Mouse (Mus musculus) adrenal gland, postnatal 36 days (tissue): ENCODE data around the gene Hcfc1. TPM values are rescaled to one million over a fixed set of nuclear protein-coding genes. Genes with fewer than 3 reads are reported as not detected.

ENCODE experiments used
- DNase-seq, 2 experiments: peaks; one replicate each; pipeline ENCODE4 v3.0.0; 2021; ENCODE audit warnings: mixed read lengths in 1 of 2
- long read RNA-seq, 2 experiments: library from polyadenylated mRNA; stranded (forward); transcript quantifications; one replicate each; pipeline ENCODE4 v2.0.0; 2021; ENCODE audit warnings: borderline sequencing depth in 2 of 2
- total RNA-seq, 2 experiments: library from RNA; stranded (reverse); gene quantifications; 2 replicates each; pipeline ENCODE4 v1.2.3; 2021

Hcfc1 gene
- total RNA-seq: 10 to 100 TPM; 56.9 to 57.1 TPM
- long read RNA-seq, experiment 1, partial matches to known transcripts: 2 of 4 reads
- long read RNA-seq, experiment 1, other reads (novel, unspliced or antisense): 2 of 4 reads
- long read RNA-seq, experiment 2: 0 reads

GRCm38 (mm10) chrX:73966248-73967176 lies at the start of gene Hcfc1:
TSS of gene Hcfc1 (minus strand) at chrX:73966357.
- peak; percentile 92 to 95 for DNase-seq

- DNase-seq: no peak
Observed at GRCm38 (mm10) chrX:74014597-74014996, 48.4 kb upstream of the Hcfc1 start.

GRCm38 (mm10) chrX:74008063-74008462 lies 41.9 kb upstream of the Hcfc1 start:
- DNase-seq: no peak

GRCm38 (mm10) chrX:74006401-74006800 lies 40.2 kb upstream of the Hcfc1 start:
- DNase-seq: no peak

GRCm38 (mm10) chrX:74003644-74004043 lies 37.5 kb upstream of the Hcfc1 start:
- DNase-seq: no peak

- DNase-seq: no peak
Observed at GRCm38 (mm10) chrX:74001024-74001423, 34.9 kb upstream of the Hcfc1 start.

GRCm38 (mm10) chrX:73998911-73999869 lies 33.0 kb upstream of the Hcfc1 start:
- DNase-seq: peak; percentile 30 to 62

- DNase-seq: no peak
Observed at GRCm38 (mm10) chrX:73977783-73978182, 11.6 kb upstream of the Hcfc1 start.

- no peak for DNase-seq
Observed at GRCm38 (mm10) chrX:73976283-73976682, 10.1 kb upstream of the Hcfc1 start.

- no peak for DNase-seq
Observed at GRCm38 (mm10) chrX:73972774-73973173, 6.6 kb upstream of the Hcfc1 start.

GRCm38 (mm10) chrX:73970781-73971180 lies 4.6 kb upstream of the Hcfc1 start:
- no peak for DNase-seq

- DNase-seq: no peak
Observed at GRCm38 (mm10) chrX:73969729-73970128, 3.6 kb upstream of the Hcfc1 start.

GRCm38 (mm10) chrX:73969167-73969566 lies 3.0 kb upstream of the Hcfc1 start:
- no peak for DNase-seq

GRCm38 (mm10) chrX:73967177-73968075 lies 1.3 kb upstream of the Hcfc1 start:
- peak; percentile 87 to 88 for DNase-seq

GRCm38 (mm10) chrX:73965307-73965706 lies 850 bp downstream of the Hcfc1 start:
- DNase-seq: peak; percentile 69 to 80

- DNase-seq: peak in 1 of 2 experiments; percentile 21
Observed at GRCm38 (mm10) chrX:73964363-73964762, 1.8 kb downstream of the Hcfc1 start.

GRCm38 (mm10) chrX:73954988-73955387 lies 11.2 kb downstream of the Hcfc1 start:
- no peak for DNase-seq

- no peak for DNase-seq
Observed at GRCm38 (mm10) chrX:73952603-73953002, 13.6 kb downstream of the Hcfc1 start.

- DNase-seq: no peak
Observed at GRCm38 (mm10) chrX:73949341-73949740, 16.8 kb downstream of the Hcfc1 start.

- peak; percentile 29 to 36 for DNase-seq
Observed at GRCm38 (mm10) chrX:73948647-73949046, 17.5 kb downstream of the Hcfc1 start.

GRCm38 (mm10) chrX:73946896-73947295 lies 19.3 kb downstream of the Hcfc1 start:
- DNase-seq: no peak
